In the genomic region with DNA sequence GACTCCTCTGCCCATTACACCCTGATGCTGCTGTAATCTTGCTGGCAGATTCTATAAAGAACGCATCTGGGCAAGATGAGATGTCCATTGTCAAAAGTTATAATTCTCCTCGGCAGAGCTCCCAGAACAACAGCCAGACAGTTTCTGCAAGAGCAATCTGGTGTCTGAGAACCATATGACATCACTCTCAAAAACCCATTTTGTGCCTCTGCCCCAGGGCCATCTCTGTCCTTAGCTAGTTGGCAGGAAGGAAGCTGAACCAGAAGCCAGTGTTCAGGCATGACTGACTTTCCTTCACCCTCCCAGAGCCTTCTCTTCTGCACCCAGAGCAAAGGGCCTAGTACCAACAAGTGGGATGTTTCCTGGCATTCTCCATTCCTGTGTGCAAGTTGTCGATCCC, we compare ENCODE assay signal across 14 mouse cellular contexts.
DNase-seq lines count a peak whose midpoint lies in the region; ATAC-seq lines count a peak whose summit lies in the region.
"Had no signal": no experiment of that assay in that cellular context is flagged by ENCODE, and none has a peak within 500 bp of the region (broad histone marks: within the 10 kb centered on the region; RNA-seq: fewer than 3 reads in every experiment).

No protein-coding gene starts in this region.

- no peak for ATAC-seq in megakaryocyte-erythroid progenitor cell, adult 5-6 weeks (replicated peaks; ENCODE audit: low FRiP score, low TSS enrichment, poor library complexity, severe bottlenecking)
- no peak for ATAC-seq in CD4-positive, CD25-positive, alpha-beta regulatory T cell, adult 4 months
- ATAC-seq: hindbrain, embryonic 16.5 days; intestine, embryonic 16.5 days; liver, postnatal 0 days; lung, postnatal 0 days had no signal

- peak; percentile 25 for DNase-seq in cerebellum, adult 11-12 months
- no peak for DNase-seq in cerebellum, adult 8-10 months
- peak; percentile 17 for DNase-seq in kidney, adult 9 months
- no peak for DNase-seq in kidney, adult 18-20 months
- peak; percentile 63 for DNase-seq in Muller cell, postnatal 12 days (ENCODE audit: inconsistent ontology term)
- DNase-seq in cerebellum, postnatal 10 days: peak; percentile 60 to 70
- DNase-seq: gastrocnemius, adult 2 months; liver, postnatal 0 days; spleen, adult 18-20 months had no signal

Comparison
In these comparisons a context has a peak if more than half of its experiments do, and no peak if none do; other contexts are left out.
1. DNase-seq: peak in cerebellum, adult 11-12 months (single experiment), kidney, adult 9 months (single experiment), Muller cell, postnatal 12 days (single experiment) and cerebellum, postnatal 10 days (2 of 2); none in cerebellum, adult 8-10 months (single experiment) and kidney, adult 18-20 months (single experiment).